Mouse (Mus musculus) CH12.LX (cell line): ENCODE measurements at regions not wholly inside any gene's neighbourhood (a gene's known extent, or its start where the extent isn't known, plus 50 kb on each side); places are given as distances from the start of the nearest gene placed in this dataset.

Experiments used
- POLR2A ChIP-seq: IDR thresholded peaks from 2 replicates; pipeline ENCODE4 v1.6.1; 2011; ENCODE audit warnings: low read depth, mild to moderate bottlenecking, improper control_type of control experiment, low read length
- SIN3A ChIP-seq: IDR thresholded peaks from 2 replicates; pipeline ENCODE4 v1.6.1; 2012; ENCODE audit warnings: low read length, improper control_type of control experiment, inconsistent platforms
- ZC3H11A ChIP-seq: IDR thresholded peaks from 2 replicates; pipeline ENCODE4 v1.6.1; 2012; ENCODE audit warnings: low read depth, mild to moderate bottlenecking, inconsistent platforms, low read length, improper control_type of control experiment

GRCm38 (mm10) chr2:157676396-157677176 is 60.6 kb upstream of the Ctnnbl1 start:
- no peak for TF ChIP-seq POLR2A
- TF ChIP-seq ZC3H11A = no peak
- TF ChIP-seq SIN3A = no peak
